Mouse (Mus musculus) layer of hippocampus, adult 9-10 months (tissue): Measurements from ENCODE around the gene Gzf1.

Source experiments
- DNase-seq: peaks from one replicate; pipeline ENCODE4 v3.0.0; 2022; ENCODE audit warnings: low spot score

The Gzf1 gene

DNA sequence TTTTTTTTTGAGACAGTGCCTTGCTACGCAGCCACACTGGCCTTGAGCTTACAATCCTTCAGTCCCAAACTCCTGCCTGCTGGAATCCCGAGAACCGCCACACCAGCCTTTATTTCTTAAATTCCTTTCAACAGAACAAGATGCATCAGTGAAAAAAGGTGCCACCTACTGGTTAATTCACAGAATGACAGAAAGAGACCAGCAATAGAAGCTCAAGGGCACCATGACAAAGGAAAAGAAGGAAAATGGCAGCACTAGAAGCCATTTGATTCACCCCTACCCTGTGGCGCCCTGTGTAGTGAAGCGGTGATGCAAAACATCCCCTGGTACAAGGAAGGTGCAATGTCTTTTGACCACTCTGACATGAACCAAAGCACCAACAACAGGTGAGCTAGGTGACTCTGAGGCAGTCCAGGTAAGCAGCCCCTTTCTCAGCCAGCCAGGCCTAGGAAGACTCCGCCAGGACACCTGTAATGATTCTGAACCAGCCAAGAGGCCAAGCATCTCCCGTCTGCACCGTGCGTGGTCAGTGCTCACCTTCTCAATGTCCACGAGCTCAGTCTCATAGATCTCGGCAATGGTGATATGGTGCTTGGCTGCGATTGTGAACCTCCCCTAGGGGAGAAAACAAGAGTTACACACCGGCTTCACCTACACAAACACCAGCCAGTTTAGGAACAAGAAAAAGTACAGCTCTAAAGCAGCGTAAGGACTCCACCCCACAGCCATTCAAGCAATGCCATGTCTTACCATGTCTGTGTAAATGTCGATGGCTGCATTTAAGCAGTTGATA lies 25.8 kb downstream of the Gzf1 start:
- DNase-seq = no peak

DNA sequence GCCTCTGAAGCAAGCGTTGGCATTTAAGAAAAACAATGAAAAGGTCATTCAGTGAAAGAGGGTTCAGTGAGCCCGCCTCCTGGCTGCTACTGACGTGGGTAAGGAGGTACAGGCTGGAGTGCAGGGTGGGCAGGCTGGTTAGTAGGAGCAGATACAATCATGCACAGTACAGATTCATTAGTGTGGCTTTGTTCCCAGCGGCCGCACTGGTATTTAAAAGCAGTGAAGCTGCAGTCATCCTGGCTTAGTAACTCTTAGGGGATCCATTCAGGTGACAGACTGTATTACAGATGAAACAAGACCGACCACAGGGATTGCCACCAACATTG lies 26.3 kb downstream of the Gzf1 start:
- no peak for DNase-seq

DNA sequence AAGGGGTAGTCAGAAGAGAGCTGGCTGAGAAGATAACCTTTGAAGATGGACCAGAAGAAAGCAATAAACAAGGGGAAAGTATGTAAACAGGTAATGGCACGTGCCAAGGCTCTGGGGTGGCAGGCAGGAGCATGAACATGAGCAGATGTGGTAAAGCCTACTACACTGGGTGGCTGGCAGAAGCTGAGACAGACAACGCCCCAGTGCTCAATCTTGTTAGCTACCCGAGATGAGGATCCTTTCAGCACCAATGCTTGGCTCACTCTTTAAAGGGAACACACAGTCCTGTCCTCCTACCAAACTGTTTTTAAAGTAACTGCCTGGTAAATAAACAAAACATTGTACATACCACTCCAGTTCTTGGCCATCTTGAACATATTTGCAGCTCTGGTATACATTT lies 31.5 kb downstream of the Gzf1 start:
- no peak for DNase-seq

DNA sequence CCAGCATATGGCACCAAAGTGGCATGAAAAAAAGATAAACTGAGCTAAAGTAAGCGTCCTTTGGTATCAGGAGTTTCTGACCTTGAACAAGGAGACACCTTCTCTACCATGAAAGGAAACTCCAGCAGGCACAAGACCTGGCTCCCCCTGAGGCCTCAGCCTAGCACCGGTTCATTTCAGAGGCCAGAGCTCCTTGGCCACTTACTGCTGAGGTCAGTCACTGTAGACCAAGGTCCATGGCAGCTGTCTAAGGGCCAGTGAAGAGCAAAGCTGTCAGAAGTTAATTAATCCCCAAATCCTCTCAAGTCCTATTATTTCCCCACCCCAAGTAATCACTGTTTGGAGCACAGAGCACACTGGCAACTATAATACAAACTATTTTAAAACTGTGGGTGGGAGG lies 36.2 kb downstream of the Gzf1 start:
- DNase-seq = no peak

DNA sequence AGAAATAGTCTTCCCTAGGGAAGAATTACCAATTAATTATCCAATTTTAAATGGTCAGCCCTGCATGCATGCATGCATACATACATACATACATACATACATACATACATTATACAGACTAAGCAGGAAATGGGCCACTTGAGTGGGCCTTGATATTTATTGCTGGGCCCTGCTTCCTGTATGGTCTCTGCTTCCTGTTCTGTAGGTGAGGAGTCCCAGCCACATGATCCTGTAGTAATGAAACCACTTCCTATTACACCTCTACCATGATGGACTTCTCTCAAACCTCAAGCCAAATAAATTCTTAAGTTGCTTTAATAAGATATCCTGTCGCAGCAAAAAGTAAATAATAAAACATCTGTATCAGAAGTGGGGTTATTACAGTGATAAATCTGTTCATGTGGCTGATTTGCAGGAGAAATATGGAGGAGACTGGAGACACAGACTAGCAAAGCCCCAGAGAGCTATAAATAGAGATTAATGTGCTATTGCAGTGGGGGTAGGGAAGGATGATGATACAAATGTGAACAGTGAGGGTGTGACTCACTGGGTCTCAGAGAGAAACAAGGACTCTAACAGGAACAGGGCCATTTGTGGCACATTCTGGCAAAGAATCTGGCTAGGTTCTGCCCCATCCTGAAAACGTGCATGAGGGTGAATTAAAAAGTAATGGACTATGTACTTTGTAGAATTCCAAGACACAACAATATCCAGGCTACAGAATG lies 38.6 kb downstream of the Gzf1 start:
- DNase-seq = no peak

DNA sequence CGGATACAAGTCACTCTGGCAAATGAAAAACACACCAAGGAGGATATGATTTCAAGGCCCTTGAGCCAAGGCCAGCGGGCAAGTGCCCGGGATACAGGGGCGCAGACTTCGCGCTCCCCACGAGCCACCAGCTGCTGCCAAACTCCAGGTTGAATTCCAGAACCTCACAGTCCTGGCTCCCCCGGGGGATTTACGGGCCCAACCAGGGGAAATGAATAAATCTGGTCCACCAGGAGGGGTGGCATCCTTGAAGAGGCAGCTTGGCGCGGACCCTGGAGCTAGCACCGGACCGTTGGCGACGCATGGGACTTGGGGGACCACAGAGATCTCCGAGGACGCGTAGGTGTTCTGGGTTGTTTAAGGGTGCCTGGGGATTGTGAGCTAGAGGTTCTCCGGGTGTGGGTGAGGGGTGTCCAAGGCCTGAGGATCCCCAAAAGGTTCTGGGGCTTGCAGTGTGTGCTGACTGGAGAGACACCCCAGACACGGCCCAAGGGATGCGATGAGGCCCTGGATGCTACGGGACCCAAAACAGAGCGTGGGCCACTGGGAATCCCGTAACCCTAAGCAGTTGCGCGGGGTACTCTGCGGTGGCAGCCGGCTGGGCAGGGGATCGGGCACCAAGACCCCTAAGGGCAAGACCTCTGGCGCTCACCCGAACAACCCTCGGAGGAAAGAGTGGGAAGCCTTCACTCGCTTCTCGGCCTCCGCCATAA lies 50.9 kb downstream of the Gzf1 start:
- no peak for DNase-seq

DNA sequence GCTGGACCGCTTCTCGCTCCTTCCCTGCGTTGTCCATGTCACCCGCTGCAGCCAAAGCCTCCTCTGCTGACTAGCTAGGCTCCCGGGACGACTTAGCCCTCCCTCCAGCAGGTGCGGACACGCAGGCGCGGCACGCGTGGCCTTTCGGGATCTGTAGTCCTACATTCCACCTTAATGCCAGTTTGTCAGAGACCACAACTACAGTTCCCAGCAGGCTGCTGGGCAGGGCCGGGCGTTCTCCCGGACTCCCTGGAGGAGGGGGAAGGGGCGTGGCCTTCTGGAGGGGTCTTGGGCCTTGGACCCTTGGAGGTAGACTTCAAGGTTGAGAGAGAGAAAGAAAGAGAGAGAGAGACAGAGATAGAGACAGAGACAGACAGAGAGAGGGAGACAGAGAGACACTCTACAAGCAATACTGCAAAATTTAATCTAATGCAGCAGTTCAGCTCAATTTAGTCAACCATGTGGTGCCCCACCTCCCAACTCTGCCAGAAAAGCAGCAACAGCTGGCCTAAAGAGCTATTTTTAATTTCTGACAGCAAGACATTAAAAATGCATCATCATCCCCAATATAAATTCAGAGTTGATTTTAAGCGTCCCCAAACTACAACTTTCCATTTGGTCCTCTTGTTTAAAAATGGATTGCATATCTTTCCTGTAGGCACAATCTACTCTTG lies 51.6 kb downstream of the Gzf1 start, which contains the start of gene Napb:
Napb (minus strand) TSS at position 141 of the 674 bp plus-strand sequence.
- DNase-seq = peak; percentile 87
